Mouse (Mus musculus) layer of hippocampus, adult 11-12 months (tissue): ENCODE results near the gene Gm16506.
"Not testable (repeated sequence)": the region's sequence is repeated elsewhere in the genome, so short reads cannot be mapped to it uniquely, and the experiment has no call there.

Experiments used
- DNase-seq: peaks from one replicate; pipeline ENCODE4 v3.0.0; 2022; ENCODE audit warnings: low spot score

Gene Gm16506

DNA sequence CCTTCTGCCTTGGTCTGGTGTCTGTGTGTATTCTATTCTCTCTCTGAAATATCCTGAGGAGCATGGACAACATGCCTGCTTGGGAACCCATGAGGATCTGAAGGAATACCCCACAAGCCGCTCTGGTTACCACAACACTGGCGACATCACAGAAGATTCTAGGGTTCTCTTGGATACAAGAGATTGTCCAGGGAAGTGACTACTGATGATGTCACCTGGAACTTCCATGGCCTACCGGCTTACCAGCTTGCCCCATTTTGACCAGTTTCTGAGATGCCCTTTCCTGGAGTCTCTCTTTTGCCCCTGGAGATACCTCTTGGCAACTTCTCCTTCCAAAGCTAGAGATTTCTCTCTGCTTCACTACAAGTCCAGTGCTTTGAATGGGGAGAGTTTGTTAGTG, at the start of gene Gm16506:
Gene Gm16506 (minus strand): TSS at position 101 of the 400 bp plus-strand sequence.
- not testable (repeated sequence) for DNase-seq

DNA sequence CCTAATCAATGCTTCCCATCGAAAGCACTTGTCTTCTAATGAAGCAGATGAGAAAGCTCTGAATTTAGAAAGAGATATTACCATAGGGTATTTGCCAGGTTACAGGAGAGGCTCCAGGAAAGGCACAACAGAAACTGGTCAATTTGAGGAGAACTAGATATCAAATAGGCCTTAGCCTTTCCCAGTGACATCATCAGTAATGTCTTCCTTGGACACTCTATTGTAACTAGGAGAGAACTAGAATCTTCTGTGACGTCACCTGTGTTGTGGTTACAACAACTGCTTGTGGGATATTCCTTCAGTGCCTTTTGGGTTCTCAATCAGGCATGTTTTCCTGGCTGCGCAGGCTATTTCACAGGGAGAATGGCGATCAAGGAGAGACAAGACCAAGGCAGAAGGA, 20.3 kb upstream of the Gm16506 start, which contains the start of gene Gm6526:
Gene Gm6526 (plus strand): TSS at position 301 of the 400 bp plus-strand sequence.
- not testable (repeated sequence) for DNase-seq

DNA sequence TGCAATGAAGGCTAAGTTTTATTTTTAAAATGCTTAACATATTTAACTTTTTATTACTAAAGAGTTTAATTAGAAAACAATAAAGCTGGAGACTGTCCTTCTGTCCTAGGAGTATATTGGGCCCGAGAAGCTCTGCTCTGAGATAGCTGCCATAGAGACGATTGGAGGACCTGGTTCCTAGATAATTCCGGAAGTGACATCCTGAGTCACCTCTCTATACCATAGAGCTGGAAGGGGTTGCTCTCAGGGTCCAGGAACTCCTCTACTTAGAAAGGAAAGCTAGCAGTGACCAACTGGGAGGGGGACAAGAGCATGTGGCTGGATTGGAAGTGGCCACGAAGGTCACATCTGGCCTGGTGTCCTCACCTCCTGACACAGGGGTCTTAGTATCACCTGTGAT, 29.7 kb downstream of the Gm16506 start, which contains the start of gene Gm7324:
Gene Gm7324 (plus strand): TSS at position 208 of the 400 bp plus-strand sequence.
- not testable (repeated sequence) for DNase-seq

DNA sequence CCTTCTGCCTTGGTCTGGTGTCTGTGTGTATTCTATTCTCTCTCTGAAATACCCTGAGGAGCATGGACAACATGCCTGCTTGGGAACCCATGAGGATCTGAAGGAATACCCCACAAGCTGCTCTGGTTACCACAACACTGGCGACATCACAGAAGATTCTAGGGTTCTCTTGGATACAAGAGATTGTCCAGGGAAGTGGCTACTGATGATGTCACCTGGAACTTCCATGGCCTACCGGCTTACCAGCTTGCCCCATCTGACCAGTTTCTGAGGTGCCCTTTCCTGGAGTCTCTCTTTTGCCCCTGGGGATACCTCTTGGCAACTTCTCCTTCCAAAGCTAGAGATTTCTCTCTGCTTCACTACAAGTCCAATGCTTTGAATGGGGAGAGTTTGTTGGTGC, 50.2 kb downstream of the Gm16506 start, which contains the start of gene Gm8165:
Gene Gm8165 (minus strand): TSS at position 101 of the 400 bp plus-strand sequence.
- not testable (repeated sequence) for DNase-seq
